Mouse (Mus musculus) gastrocnemius, postnatal 4 days (tissue): ENCODE measurements around the gene Hpcal1. TPM values are rescaled to one million over a fixed set of nuclear protein-coding genes. Genes with fewer than 3 reads are reported as not detected.

Source experiments
- DNase-seq, 2 experiments: peaks; one replicate each; pipeline ENCODE4 v3.0.0; 2021 to 2022; ENCODE audit warnings: low spot score in 2 of 2, mixed read lengths in 2 of 2
- total RNA-seq, 2 experiments: library from RNA; stranded (reverse); gene quantifications; 2 replicates each; pipeline ENCODE4 v1.2.3; 2021

Hpcal1 gene
- total RNA-seq, 2 experiments from 2014 or later, result 21.7 to 23.0 TPM

DNA sequence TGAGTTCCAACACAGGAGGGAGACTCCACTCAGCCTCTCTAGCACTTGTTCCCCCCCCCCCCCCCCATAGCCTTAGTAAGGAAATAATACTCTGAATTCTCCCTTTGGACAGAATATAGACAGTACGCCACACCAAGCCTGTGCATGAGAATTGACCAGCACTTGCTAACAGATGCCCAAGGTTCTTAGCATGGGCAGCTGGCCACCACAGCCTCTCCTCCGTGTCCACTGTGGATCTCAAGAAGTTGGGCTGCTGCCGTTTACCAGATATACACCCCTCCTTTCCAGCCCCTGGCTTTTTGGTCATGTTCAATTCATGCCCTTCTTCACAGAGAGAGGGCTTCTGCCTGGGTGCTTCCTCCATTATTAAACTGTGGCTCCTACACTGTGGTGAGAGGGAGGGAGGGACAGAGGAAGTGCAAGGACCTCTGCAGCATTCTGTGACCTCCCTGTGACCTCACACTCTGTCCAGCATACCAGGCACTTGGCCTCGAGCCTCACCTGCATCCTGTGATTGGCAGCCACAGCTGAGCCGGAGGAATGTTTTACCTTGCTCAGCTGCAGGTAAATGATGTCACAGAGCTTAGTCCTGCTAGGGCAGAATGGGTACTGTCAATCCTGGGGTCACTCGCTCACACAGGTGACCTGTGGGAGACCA, 21.2 kb downstream of the Hpcal1 start:
- DNase-seq, result no peak

DNA sequence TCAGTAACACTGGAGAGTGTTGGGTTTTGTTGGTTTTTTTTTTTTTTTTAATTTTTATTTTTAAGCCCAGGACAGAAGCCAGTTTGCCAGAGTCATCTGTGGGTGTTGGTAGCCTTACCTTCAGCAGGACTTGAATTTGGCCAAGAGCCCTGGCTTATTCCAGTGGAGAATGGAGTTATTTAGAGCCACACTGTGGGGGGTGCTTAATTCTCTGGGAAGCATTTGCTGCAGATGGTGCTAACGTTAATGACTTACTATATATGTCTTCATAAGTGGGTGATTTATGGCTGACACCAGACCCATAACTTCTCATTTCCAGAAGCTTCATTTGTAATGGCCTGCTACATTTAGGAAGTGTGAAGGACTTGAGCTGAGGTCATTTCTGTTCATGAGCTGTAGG, 21.9 kb downstream of the Hpcal1 start:
- DNase-seq, result no peak

DNA sequence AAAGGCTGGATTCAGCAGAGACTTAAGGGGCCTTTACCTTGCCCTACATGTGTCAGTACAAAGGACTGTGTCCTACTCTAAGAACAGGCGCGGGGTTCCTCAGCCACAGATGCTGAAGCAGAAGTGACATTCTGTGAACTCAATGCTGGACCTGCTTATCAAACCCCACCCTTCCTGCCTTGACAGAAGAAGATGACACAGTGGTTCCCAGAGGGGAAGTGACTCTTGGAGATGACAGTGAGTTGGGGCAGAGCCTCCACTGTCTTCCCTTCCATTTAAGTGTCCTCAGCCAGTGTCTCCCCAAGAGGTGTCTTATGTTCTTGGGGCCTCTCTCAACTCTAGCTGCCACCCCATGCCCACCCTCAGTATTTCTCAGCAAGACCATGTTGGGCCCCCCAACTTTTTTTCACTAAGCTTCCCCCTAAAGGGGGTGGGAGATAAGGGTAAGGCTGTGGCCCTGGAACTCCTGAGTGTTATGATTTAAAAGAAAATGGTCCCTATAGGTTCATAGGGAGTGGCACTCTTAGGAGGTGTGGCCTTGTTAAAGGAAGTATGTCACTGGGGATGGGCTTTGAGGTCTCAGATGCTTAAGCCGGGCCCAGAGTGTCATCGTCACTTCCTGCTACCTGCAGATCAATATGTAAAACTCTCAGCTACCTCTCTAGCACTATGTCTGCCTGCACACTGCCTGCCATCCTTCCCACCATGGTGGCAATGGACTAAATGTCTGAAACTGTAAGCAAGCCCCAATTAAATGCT, 25.2 kb downstream of the Hpcal1 start:
- no peak for DNase-seq

DNA sequence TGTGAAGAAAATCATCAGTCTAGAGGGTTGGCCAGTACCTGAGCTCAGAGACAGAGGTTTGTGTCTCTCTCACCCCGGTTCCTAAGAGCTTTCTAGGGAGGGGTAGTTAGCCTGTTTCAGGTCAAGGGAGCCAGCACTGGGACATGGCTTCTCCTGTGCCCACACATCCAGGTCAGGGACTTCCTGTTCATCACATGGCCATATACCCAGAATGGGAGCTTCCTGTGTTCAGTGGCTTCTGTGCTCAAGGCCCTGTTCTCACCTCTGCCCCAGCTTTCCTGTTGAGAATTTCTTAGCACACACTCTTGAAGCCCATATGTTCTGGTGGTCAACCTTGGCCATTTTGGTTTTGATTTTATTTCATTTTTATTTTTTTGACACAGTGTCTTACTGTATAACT, 26.6 kb downstream of the Hpcal1 start:
- no peak for DNase-seq

DNA sequence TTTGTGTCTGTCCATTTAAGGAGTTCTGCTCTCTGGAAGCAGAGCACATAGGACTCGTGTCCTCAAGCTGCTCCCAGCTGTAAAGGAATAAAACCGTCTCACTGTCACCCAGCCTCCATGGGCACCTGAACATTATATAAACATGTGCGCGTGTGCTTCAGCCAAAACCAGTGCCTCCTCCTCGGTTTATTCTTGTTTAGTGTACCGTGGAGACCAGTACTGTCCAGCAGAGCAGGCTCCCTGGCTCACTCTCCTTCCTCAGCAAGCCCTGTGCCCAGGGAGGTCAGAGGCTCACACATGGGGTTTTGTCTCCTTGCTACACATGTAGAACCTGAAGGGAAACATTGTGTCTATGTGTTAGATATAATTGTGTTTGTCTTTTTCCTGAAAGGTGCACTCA, 27.5 kb downstream of the Hpcal1 start:
- DNase-seq, result no peak

DNA sequence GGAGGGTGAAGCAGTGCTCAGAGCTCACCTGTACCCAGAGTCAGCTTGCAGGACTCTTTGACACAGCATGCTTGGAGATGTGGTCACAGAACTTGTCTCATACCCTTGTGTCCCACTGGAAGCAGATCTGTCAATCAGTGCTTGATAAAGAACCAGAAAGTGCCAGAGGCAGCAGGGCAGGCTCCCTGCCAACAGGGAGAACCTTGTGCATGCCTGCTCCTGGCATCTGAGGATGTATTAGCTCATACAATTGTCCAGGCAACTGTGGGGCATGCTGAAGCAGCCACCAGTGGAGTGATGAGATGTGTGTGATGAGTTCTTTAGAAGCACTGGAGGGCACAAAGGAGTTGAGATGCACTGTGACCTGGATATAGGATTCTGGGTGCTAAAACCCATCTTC, 30.4 kb downstream of the Hpcal1 start:
- DNase-seq, result no peak

DNA sequence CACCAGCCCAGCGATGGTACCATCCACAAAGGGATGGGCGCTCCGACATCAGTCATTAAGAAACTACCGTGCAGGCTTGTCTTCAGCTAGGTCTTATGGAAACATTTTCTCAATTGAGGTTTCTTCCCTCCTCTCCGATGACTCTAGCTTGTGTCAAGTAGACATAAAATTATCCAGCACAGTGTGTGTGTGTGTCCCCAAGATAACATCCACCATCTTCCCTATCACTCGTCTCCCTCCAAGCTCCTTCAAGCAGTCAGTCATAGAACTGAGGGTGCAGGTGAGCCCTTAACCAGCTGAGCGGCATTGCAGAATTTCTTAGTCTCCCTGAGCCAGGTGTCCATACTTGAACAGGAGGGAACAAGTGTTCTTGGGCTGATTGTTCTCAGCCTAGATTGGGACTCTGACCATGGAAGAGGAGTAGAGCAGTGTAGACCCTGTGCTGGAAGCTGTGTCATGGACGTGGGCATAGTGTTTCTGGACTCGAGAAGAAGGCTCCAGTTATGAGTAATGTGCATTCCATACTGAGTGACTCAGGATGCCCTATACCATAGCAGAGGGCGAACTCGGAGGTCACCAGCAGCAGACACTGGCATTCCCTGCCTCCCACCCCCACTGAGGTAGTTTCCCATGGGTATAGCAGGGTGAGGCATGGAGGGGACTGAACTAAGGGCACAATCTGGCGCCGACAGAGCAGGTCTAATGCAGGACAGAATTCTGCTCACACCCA, 32.0 kb downstream of the Hpcal1 start:
- no peak for DNase-seq

DNA sequence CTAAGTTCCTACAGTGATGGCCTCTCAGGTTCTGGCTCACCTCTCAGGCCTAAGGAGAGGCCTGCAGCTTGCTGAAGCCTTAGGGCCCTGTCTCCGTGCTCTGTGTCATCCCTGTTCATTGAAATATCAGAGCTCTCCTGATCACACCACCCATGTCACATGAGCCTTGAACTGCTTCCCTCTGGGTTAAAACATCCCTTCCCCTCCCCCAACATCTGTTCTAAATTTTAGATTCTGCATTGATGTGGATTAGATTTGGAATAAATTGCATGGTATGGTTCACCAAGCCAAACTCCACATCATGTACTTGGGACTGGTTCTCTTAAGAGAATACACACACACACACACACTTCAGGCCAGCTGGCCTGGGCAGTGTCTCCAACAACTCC, 32.5 kb downstream of the Hpcal1 start:
- no peak for DNase-seq

DNA sequence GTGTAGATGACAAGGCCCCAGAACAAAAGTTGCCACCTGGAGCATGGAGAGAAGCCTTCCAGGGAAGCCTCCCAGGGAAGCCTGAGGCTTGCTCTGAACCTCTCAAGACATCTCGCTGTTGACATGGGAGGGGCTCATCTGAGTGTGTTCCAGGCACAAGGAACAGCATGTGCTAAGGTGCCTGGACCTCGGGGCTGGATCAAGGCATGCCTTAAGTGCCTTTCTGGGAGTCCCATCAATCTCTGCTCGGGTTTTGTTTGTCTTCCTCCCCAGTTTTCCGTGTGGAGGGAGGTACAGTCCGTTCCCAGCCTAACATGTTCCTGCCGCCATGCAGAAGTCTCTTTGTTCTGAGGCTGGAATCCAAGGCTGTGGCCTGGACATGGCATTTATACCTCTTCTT, 33.3 kb downstream of the Hpcal1 start:
- no peak for DNase-seq

DNA sequence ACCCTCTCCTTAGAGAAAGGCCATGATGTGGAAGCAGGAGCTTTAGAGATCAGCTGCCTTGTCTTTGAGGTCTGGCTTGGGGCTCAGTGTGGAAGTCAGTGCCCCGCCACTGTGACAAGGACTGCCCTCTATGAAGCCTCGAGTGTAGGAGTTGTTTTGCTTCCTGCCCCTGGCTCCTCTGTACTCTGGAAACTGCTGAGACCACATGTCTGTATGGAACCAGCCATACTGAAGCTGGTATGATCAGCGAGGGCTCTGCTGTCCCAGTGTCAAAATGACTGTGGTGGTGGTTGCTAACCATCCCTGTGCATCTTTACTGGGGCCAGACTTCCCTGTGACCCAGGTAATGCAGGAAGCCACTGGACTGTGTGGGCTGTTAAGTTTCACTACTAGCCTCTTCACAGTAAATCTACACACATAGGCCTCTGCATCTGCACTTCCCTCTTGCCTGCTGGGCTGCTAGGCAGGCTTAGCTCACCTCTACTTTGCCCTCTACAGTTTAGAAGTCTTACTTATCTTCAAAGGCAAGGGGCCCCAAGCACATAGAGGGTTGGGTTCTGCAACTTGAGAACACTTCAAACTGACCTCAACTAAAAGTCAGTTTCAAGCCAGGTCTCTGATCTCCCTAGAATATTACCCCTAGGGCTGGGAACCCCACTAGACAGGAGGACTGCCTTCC, 33.9 kb downstream of the Hpcal1 start:
- no peak for DNase-seq

DNA sequence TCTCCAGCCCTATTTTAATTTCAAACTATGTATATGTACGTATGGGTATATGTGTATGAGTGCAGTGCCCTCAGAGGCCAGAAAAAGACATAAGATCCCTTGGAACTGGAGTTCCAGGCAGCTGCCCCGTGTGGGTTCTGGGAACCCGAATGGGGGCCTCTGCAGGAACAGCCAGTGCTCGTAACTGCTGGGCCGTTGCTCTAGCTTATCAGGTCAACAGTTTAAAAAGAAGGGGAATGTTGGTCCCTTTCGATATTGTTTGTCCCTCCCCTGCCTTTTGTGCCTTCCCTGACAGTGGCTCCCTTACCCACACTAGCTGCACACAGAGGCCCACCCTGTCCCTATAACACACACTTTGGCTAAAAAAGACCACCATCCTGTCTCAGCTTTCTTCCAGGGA, 34.9 kb downstream of the Hpcal1 start:
- no peak for DNase-seq

DNA sequence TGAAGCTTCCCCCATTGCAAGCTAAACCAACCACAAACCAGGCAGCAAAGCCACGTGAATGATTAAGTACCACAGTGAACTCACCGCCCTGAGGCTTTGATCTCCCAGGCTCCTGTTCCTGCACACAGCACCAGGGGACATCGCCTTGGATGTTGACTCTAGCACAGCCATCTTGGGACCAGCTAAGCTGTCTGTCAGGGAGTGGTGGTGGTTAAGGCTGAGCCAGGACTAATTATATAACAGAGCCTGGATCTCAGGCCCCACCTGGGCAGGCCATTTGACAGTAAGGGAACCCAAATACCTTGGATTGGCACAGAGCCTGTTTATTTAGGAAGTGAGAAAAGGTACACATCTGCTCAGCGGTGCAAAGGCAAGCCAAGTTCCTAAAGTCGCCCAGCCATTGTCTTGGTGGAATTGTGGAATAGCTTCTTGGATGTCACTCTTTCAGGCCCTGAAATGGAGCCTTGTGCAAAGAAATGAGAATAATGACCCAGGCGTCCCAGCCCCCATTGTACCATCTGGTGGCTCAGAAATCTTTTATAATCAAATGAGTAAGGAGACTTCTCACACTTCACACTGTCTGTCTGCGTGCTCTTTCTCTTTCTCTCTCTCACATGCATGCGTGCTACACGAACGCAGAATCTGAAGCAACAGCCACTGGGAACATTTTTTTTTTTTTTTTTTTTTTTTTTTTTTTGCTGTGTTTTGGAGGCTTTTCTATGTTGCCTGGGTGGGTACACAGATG, 36.1 kb downstream of the Hpcal1 start:
- DNase-seq, result no peak

DNA sequence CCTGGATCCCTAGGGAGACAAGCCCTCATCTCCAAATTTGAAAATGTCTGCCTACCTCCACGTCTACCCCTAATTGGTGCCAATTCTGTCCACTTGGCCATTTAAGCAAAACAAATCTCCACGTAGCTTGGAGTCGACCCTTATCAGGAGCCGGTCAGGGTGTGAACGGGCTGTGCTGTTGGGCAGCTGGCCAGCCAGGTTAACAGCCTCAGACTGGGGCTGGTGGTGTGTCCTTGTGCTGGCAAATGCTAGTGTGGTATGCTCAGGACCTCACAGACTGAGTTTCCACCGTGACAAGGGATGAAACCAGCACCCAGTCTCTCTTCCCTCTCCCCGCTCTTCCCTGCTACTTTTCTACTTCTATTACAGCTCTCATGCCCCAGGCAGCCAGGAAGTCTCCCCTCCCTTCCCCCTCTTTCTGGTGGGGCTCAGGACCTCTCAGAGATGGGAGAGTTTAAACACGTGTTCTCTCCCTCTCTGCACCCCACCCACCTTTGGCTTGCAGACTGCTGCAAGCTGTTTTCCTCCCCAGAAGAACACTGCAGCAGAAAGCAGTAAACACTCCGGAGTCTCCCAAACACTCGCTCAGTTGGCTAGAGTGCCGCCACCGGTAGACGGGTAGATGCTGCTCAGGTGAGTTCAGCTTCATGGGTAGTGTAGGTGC, 37.2 kb downstream of the Hpcal1 start:
- DNase-seq, result peak in 1 of 2 experiments; percentile 48

DNA sequence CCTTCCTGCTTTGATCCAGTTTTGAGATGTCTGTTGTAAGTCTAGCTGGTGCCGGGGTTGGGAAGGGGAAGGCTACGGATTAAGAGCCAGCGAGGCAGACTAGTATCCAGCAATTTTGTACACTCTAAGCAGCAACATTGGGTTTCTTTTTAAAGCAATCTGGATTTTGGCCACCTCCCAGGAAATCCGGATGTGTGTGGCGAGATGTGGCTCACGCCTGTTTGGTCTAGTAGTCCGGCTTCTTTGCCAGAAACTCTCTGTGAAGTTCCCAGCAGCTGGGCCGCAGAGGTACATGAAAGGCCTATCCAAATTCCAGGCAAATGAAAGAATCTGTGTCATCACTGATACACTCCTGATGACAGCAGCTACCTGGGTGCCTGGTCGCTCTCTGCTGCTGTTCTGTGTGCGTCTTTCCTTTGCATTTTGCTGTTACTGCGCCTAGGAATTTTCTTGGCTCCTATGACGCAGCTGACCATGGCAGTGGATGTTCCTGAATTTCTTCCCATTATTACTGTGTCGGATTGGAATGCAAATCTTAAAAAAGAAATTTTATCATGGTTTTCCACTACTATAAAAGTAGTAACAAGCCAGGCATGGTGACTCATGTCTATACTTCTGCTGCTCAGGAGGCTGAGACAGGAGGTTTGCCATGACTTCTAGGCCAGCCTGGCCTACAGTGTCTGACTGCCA, 38.7 kb downstream of the Hpcal1 start:
- peak; percentile 35 to 70 for DNase-seq

DNA sequence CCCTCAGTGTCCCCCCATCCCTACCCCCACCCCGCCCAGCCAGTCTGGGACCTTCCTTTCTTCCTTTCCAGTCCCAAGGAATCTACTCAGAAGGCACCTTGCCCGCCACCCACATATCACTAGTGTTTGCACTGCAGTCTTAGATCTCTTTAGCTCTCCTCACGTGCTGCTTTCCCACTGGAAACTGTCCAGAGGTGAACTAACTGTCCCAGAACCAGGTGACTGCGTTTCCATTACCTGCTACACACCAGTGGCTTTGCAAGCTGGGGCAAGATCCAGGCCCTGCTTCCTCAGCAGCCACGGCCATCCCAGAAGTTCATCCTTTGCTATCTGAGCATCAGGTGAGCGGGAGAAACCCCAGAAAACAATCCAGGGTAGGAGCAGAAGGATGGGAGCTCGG, 41.4 kb downstream of the Hpcal1 start:
- no peak for DNase-seq

DNA sequence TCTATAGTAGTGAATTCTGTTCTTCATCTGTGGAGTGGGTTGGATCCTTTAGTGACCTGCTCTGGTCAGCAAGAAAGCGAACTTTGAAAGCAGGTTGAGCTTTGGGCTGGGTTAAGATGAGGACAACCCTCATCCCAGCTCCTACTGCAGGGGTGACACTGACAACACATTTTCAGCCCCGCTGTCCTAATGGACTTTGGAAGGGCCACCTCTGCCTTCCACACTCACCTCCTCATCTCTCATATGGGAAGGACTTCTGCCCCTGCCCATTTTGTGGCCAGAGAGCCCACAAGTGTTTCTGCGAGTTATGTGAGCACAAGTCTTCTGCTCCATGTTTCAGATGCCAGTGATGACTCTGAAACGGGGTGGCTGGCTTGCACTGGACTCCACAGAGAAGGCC, 41.9 kb downstream of the Hpcal1 start:
- DNase-seq, result no peak

DNA sequence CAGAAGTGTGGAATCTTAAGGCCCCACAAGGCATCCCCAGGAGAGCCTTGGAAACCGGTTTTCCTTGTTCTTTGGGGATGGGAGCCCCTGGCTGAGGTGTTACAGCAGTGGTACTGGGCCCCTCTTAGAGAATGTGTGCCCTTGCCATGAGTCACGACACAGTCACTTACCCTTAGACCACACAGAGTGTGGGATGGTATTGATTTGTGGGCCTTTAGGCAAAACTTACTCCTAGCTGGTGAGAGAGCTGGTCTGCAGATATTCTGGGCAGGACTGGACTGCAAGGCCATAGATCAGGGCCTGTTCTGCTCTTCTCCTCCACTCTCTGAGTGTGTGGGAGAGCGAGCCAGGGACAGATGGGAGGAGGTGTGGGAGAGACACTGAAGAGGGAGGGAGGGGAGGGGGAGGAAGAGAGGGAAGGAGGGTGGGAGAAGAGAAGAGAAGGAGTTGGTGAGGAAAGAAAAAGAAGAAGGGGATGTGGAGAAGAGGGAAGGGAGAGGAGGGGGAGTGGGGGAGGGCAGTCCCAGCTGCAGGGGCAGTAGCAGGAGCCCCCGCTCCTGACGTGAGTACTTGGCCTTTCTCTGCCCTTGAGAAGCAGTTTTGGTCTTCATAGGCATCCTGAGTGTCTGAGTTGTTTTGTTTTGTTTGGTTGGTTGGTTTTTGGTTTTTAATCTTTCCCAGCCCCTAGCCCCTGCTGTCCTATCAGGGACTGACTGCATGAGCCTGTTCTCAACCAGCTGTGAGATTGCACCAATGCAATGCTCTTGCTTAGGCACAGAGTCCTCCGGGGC, 42.7 kb downstream of the Hpcal1 start:
- DNase-seq, result no peak

DNA sequence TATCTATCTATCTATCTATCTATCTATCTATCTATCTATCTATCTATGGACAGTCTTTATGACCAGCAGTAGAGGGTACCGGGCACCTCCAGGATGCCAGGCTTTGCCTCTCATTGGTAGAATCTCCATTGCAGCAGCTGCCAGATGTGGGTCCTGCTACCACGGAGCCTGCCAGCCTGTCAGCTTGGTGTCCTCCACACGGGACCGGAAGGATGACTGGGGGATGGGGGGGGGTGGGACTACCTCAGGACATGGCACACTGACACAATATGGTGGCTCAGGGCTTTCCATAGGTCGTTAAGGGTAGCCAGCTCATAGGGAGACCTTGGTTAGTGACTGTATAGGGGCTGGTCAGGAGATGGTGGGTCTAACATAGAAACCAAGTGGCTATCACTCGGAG, 45.7 kb downstream of the Hpcal1 start:
- DNase-seq, result no peak
